8 mouse cellular contexts compared by ENCODE assay signal in genomic region chr10:39612633-39612988, GRCm38 (mm10). TPM values are rescaled to one million over a fixed set of nuclear protein-coding genes. Genes with fewer than 3 reads are reported as not detected.
DNase-seq lines count a peak whose midpoint lies in the region; ATAC-seq and TF ChIP-seq lines count a peak whose summit lies in the region.

TSS of gene Traf3ip2 (plus strand) at chr10:39612934.

- TF ChIP-seq RAD21 in MEL (IDR thresholded peaks at IDR 0.05; ENCODE audit: low read depth, low read length) = no peak

- no peaks in the 10 kb centered on the region for H3K36me3 ChIP-seq in heart, embryonic 15.5 days
- no peaks in the 10 kb centered on the region for H3K36me3 ChIP-seq in MEL (ENCODE audit: control insufficient read depth in 1 of 2, insufficient read depth in 2 of 2, low read length in 2 of 2)
- no peaks in the 10 kb centered on the region for H3K36me3 ChIP-seq in forebrain, embryonic 16.5 days (ENCODE audit: control insufficient read depth, insufficient read depth)
- 0 out of 2 replicates have a peak, but pooled peaks cover under 1% of the 10 kb centered on the region for H3K36me3 ChIP-seq in liver, postnatal 0 days (replicated peaks; ENCODE audit: insufficient read depth, low read length)

- H3K79me2 ChIP-seq in MEL (ENCODE audit: control insufficient read depth, insufficient read depth, low read length, poor library complexity) = no peaks in the 10 kb centered on the region

- H3K4me3 ChIP-seq in heart, embryonic 15.5 days = peak within 1 kb of the TSS; percentile 56
- peak within 1 kb of the TSS; percentile 74 to 82 for H3K4me3 ChIP-seq in MEL (ENCODE audit: control insufficient read depth in 1 of 2, insufficient read depth in 1 of 2, low read depth in 2 of 2, low read length in 2 of 2)
- no peak within 1 kb of the TSS for H3K4me3 ChIP-seq in forebrain, embryonic 16.5 days (replicated peaks; ENCODE audit: low read length)
- peak within 1 kb of the TSS; percentile 48 for H3K4me3 ChIP-seq in liver, postnatal 0 days (ENCODE audit: low read depth, low read length)

- H3K27ac ChIP-seq in heart, embryonic 15.5 days = peak within 1 kb of the TSS; percentile 93
- peak within 1 kb of the TSS; percentile 47 for H3K27ac ChIP-seq in MEL (ENCODE audit: control insufficient read depth, low read depth, low read length)
- no peak within 1 kb of the TSS for H3K27ac ChIP-seq in forebrain, embryonic 16.5 days (ENCODE audit: low read length)
- H3K27ac ChIP-seq in liver, postnatal 0 days (ENCODE audit: low read depth) = peak within 1 kb of the TSS; percentile 86

- 26% methylated on average over 4 of the region's 4 CpGs for WGBS in heart, embryonic 15.5 days
- 46% methylated on average over 4 of the region's 4 CpGs for WGBS in forebrain, embryonic 16.5 days
- WGBS in liver, postnatal 0 days (ENCODE audit: insufficient replicate concordance) = 22% methylated on average over 4 of the region's 4 CpGs

- no peak for TF ChIP-seq CTCF in MEL (IDR thresholded peaks at IDR 0.05 in 2 of 3, conservative IDR thresholded peaks at IDR 0.05 in 1 of 3; ENCODE audit: control insufficient read depth in 1 of 3, insufficient read depth in 1 of 3, low read depth in 2 of 3, low read length in 3 of 3, poor library complexity in 1 of 3, severe bottlenecking in 1 of 3)
- TF ChIP-seq CTCF in liver, postnatal 0 days (IDR thresholded peaks at IDR 0.05; ENCODE audit: low read depth) = no peak

- H3K9me3 ChIP-seq in heart, embryonic 15.5 days (replicated peaks) = no peaks in the 10 kb centered on the region
- no peaks in the 10 kb centered on the region for H3K9me3 ChIP-seq in MEL (replicated peaks; ENCODE audit: insufficient read depth, low read length)
- no peaks in the 10 kb centered on the region for H3K9me3 ChIP-seq in forebrain, embryonic 16.5 days (ENCODE audit: control insufficient read depth, low read length)
- no peaks in the 10 kb centered on the region for H3K9me3 ChIP-seq in liver, postnatal 0 days (ENCODE audit: low read length)

- peak within 1 kb of the TSS; percentile 78 for H3K4me2 ChIP-seq in heart, embryonic 15.5 days
- peak within 1 kb of the TSS; percentile 21 for H3K4me2 ChIP-seq in forebrain, embryonic 16.5 days (ENCODE audit: low read length)
- H3K4me2 ChIP-seq in liver, postnatal 0 days (ENCODE audit: low read depth, low read length) = peak within 1 kb of the TSS; percentile 78

- no peaks in the 10 kb centered on the region for H3K27me3 ChIP-seq in heart, embryonic 15.5 days
- no peaks in the 10 kb centered on the region for H3K27me3 ChIP-seq in MEL (ENCODE audit: control insufficient read depth in 1 of 2, insufficient read depth in 2 of 2, low read length in 2 of 2)
- no peaks in the 10 kb centered on the region for H3K27me3 ChIP-seq in forebrain, embryonic 16.5 days (replicated peaks; ENCODE audit: control insufficient read depth, insufficient read depth, low read length)
- H3K27me3 ChIP-seq in liver, postnatal 0 days (ENCODE audit: insufficient read depth, low read length) = no peaks in the 10 kb centered on the region

- no peak for ATAC-seq in heart, embryonic 15.5 days (replicated peaks; ENCODE audit: insufficient number of reproducible peaks, insufficient read depth, low FRiP score, low read depth)
- no peak for ATAC-seq in forebrain, embryonic 16.5 days
- peak; percentile 56 for ATAC-seq in liver, postnatal 0 days

- no peak for DNase-seq in heart, adult 8-10 months (ENCODE audit: low spot score)
- DNase-seq in MEL (ENCODE audit: low read depth, low spot score) = no peak
- no peak for DNase-seq in liver, postnatal 0 days
- DNase-seq in embryo, embryonic 10 days (ENCODE audit: low spot score) = no peak
- no peak for DNase-seq in layer of hippocampus, adult 9-11 months
- DNase-seq in kidney, postnatal 36 days = no peak

- TF ChIP-seq POLR2A in MEL (IDR thresholded peaks at IDR 0.05; ENCODE audit: control insufficient read depth in 1 of 2, insufficient read depth in 1 of 2, low read depth in 1 of 2, low read length in 2 of 2, poor library complexity in 1 of 2) = no peak

- peak within 1 kb of the TSS; percentile 53 for H3K9ac ChIP-seq in heart, embryonic 15.5 days
- peak within 1 kb of the TSS; percentile 60 for H3K9ac ChIP-seq in MEL (ENCODE audit: control insufficient read depth, low read depth, low read length, poor library complexity, severe bottlenecking)
- no peak within 1 kb of the TSS for H3K9ac ChIP-seq in forebrain, embryonic 16.5 days (replicated peaks; ENCODE audit: low read depth, low read length)
- peak within 1 kb of the TSS; percentile 61 for H3K9ac ChIP-seq in liver, postnatal 0 days (replicated peaks)

- peaks cover 39% of the 10 kb centered on the region for H3K4me1 ChIP-seq in heart, embryonic 15.5 days (replicated peaks)
- no peaks in the 10 kb centered on the region for H3K4me1 ChIP-seq in MEL (ENCODE audit: control insufficient read depth in 1 of 2, insufficient read depth in 2 of 2, low read length in 2 of 2)
- H3K4me1 ChIP-seq in forebrain, embryonic 16.5 days (replicated peaks; ENCODE audit: control insufficient read depth, insufficient read depth, low read length) = peaks cover 19% of the 10 kb centered on the region
- H3K4me1 ChIP-seq in liver, postnatal 0 days (ENCODE audit: insufficient read depth) = peaks cover 7% of the 10 kb centered on the region; the same call in 1 of the 2 replicates

- no peak for TF ChIP-seq EP300 in MEL (IDR thresholded peaks at IDR 0.05; ENCODE audit: low read depth in 1 of 2, low read length in 2 of 2)
- no peak for TF ChIP-seq EP300 in liver, postnatal 0 days (IDR thresholded peaks at IDR 0.05; ENCODE audit: low read depth)

TF ChIP-seq in MEL, 35 proteins besides CTCF, POLR2A, EP300 and RAD21:
- TF ChIP-seq MAX (IDR thresholded peaks at IDR 0.05; ENCODE audit: low read length) (no peak), NRF1 (IDR thresholded peaks at IDR 0.05; ENCODE audit: insufficient read depth, low read depth, low read length, poor library complexity, severe bottlenecking) (no peak), ELF1 (IDR thresholded peaks at IDR 0.05; ENCODE audit: low read depth, low read length) (no peak), RCOR1 (IDR thresholded peaks at IDR 0.05; ENCODE audit: low read depth, low read length) (no peak), SIN3A (IDR thresholded peaks at IDR 0.05; ENCODE audit: low read length) (no peak)

RNA-seq across cellular contexts. Expression of gene Traf3ip2, which starts in this region (rescaled TPM):
- polyA plus RNA-seq in heart, embryonic 15.5 days (2015; fragmentation: Nextera tagmentation; extraction: Ambion mirVana) = 8.6 and 13.7 TPM in 2 replicates
- 1 to 10 TPM; 5.3 to 7.3 (median 6.0) TPM for total RNA-seq in heart, adult 8-10 months (2022)
- 0.85 and 1.3 TPM in 2 replicates for total RNA-seq in MEL (2012; rRNA removed)
- 1 to 10 TPM in 1 of 2 experiments, not detected in 1; 3.0 TPM for polyA plus RNA-seq in MEL (2012; ENCODE audit: insufficient read depth in 1 of 2, insufficient read length in 2 of 2, low read depth in 1 of 2, low replicate concordance in 2 of 2, missing spikeins in 1 of 2)
- polyA plus RNA-seq in forebrain, embryonic 16.5 days (2015; fragmentation: Nextera tagmentation; extraction: Ambion mirVana) = 6.3 and 6.9 TPM in 2 replicates
- polyA plus RNA-seq in liver, postnatal 0 days (2015; fragmentation: Nextera tagmentation; extraction: Ambion mirVana) = 2.3 TPM in 2 replicates

Comparison
In these comparisons a context has a peak if more than half of its experiments do, and no peak if none do; other contexts are left out.
1. H3K4me2 ChIP-seq: peak in every context shown above with its lines; median percentile 78 in heart, embryonic 15.5 days; 78 in liver, postnatal 0 days; 21 in forebrain, embryonic 16.5 days.